Comparison of ENCODE assay signal across 9 mouse cellular contexts in genomic region chr4:105449046-105449860, GRCm38 (mm10).
A peak's percentile ranks its signal among the peaks of the same experiment; 100 is the strongest.
DNase-seq lines count a peak whose midpoint lies in the region; ATAC-seq lines count a peak whose summit lies in the region.
"Had no signal": no experiment of that assay in that cellular context is flagged by ENCODE, and none has a peak within 500 bp of the region (broad histone marks: within the 10 kb centered on the region; RNA-seq: fewer than 3 reads in every experiment).

No protein-coding gene starts in this region.

- peak overlapping the region; percentile 81 for H3K27ac ChIP-seq in limb, embryonic 12.5 days
- no peak overlapping the region for H3K27ac ChIP-seq in liver, embryonic 12.5 days

- no peaks in the 10 kb centered on the region for H3K36me3 ChIP-seq in limb, embryonic 12.5 days
- no peaks in the 10 kb centered on the region for H3K36me3 ChIP-seq in liver, embryonic 12.5 days

- H3K9ac ChIP-seq in limb, embryonic 12.5 days (replicated peaks), result no peak overlapping the region
- no peak overlapping the region for H3K9ac ChIP-seq in liver, embryonic 12.5 days

- WGBS in limb, embryonic 12.5 days, result 25% methylated on average over 11 of the region's 11 CpGs
- whole genome bisulfite sequencing in liver, embryonic 12.5 days (ENCODE audit: insufficient replicate concordance), result 64% methylated on average over 11 of the region's 11 CpGs

- DNase-seq in layer of hippocampus, postnatal 14 days (ENCODE audit: low spot score in 2 of 2), result peak; percentile 8 to 53
- DNase-seq in layer of hippocampus, adult 11-12 months (ENCODE audit: low spot score), result no peak
- DNase-seq in R1 (ENCODE audit: low read depth, low spot score), result peak; percentile 43
- peak; percentile 47 for DNase-seq in gastrocnemius, adult 18-20 months (ENCODE audit: low spot score)
- DNase-seq in retina, embryonic 14.5 days (ENCODE audit: low spot score), result no peak
- no peak for DNase-seq in adrenal gland, adult 8-10 months
- DNase-seq: cerebellum, adult 9-11 months had no signal

- peaks cover 31% of the 10 kb centered on the region for H3K4me1 ChIP-seq in limb, embryonic 12.5 days (replicated peaks)
- no peaks in the 10 kb centered on the region for H3K4me1 ChIP-seq in liver, embryonic 12.5 days

- H3K9me3 ChIP-seq in limb, embryonic 12.5 days, result peaks cover 2% of the 10 kb centered on the region; the same call in 1 of the 2 replicates
- H3K9me3 ChIP-seq in liver, embryonic 12.5 days (replicated peaks), result no peaks in the 10 kb centered on the region

- ATAC-seq in limb, embryonic 12.5 days (ENCODE audit: insufficient number of reproducible peaks, insufficient read depth, low FRiP score, low TSS enrichment, low read depth), result peak; percentile 52; the same call in 1 of the 2 replicates
- no peak for ATAC-seq in liver, embryonic 12.5 days

- peak overlapping the region; percentile 39 for H3K4me2 ChIP-seq in limb, embryonic 12.5 days
- no peak overlapping the region for H3K4me2 ChIP-seq in liver, embryonic 12.5 days

- no peaks in the 10 kb centered on the region for H3K27me3 ChIP-seq in limb, embryonic 12.5 days
- H3K27me3 ChIP-seq in liver, embryonic 12.5 days (replicated peaks), result no peaks in the 10 kb centered on the region

- 0 out of 2 replicates have a peak overlapping the region, but pooled peaks have one; percentile 3 for H3K4me3 ChIP-seq in limb, embryonic 12.5 days (replicated peaks)
- H3K4me3 ChIP-seq in liver, embryonic 12.5 days, result no peak overlapping the region

Comparison
In these comparisons a context has a peak if more than half of its experiments do, and no peak if none do; other contexts are left out.
1. DNase-seq: peak in layer of hippocampus, postnatal 14 days (2 of 2), R1 (single experiment) and gastrocnemius, adult 18-20 months (single experiment); none in layer of hippocampus, adult 11-12 months (single experiment), retina, embryonic 14.5 days (single experiment) and adrenal gland, adult 8-10 months (single experiment).